Mouse (Mus musculus): Measurements from ENCODE around the gene Cby1. TPM values are rescaled to one million over a fixed set of nuclear protein-coding genes. Genes with fewer than 3 reads are reported as not detected.

The Cby1 gene
- total RNA-seq, 2 experiments from 2014 or later = 19.0 to 65.2 TPM

DNA sequence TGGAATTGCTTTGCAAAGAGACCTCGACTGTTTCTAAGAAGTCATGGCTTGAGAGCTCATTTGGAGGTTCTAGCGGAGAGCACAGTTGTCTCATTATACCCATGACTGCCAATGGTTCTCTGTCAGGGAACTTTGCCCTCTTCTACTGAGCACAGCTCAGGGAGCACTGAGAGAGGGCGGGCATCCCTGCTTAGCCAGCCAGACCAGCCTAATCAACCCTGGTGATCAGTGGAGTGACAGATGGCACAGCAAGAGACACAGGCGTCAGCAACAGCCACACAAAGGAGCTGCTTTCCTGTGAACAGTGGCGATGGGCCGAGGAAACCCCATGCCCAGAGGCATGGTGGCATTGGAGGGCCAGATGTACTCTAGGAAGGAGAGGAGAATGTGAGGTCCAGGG, 38.0 kb downstream of the Cby1 start:
- no peak for ATAC-seq (replicated peaks; ENCODE audit: poor library complexity)

DNA sequence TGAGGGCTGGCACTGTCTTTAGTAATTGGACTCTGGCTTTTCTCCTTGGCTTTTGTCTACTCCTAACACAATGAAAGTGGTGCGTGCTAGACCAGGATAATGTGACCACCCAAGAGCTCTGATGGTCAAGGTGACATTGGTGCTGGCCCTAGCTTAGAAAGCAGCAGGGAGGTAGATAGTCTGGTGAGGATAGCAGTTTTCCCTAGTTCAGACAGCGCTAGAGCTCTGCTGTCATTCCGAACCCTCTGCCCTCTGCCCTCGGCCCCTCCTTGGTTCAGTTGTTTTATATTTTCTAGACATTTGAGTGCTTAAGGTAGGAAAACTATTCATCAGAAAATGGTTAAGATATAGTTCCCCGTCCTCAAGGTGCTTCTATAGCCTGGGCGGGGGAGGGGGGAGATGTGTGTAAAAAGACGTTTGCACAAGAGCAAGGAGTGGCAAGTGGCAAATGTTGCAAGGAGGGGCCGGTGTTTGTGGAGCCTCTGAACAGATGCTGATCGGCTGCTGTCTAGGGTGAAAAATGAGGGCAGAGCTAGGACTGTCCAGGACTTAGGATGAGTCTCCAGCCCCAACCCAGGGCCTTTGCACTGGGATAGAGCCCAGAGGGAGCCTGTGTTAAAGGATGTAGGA, 38.7 kb downstream of the Cby1 start:
- no peak for ATAC-seq (replicated peaks; ENCODE audit: poor library complexity)

DNA sequence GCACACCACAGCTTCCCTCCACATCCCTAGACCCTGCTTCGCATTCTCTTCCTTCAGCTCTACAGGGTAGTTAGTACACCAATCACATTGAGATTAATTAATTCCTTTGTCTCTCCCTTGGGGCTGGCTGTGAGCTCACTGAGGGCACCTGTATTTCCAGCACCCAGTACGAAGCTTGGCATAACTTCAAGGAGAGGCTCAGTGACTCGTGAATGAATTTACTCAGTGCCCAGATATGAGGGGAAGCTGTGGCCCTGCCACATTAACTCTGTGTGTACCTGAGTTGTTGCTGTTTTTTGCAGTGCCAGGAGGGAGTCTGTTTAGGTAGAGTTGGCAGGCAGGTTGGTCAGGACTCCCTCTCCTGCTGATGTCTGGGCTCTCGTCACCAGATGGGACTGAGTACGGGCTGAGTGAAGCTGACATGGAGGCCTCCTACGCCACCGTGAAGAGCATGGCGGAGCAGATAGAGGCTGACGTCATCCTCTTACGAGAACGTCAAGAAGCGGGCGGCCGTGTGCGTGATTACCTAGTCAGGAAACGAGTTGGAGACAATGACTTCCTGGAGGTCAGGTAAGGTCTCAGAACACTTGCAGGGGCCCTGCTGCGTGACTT, 47.7 kb downstream of the Cby1 start:
- no peak for ATAC-seq (replicated peaks; ENCODE audit: poor library complexity)

DNA sequence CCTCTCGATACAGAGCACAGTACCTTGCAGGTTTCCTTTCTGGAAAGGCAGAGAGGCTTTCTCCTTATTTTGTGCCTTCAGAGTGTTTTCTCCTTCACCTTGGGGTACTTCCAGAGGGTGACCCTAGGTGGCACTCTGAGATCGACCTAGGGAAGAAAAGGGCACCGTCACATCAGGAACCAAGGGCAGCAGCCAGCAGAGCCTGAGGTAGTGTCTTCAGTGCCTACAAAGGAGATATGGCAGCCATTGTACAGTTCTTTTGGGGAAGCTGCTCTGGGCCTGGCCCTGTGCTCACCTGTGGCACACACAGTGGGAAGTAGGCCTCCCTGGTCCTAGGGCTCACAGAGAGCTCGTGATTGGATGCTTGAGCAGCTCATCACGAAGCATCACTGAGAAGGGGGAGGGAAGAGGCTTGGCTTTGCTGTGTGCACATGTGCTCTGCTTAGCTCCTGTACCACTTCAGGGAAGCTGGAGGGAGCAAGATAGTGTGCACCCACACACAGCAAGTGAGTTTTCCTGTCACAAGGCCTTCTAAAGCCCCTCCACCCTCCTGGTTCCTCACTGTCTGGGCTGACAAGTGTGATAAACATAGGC, 49.3 kb downstream of the Cby1 start:
- peak; percentile 65 for ATAC-seq (replicated peaks; ENCODE audit: poor library complexity)

DNA sequence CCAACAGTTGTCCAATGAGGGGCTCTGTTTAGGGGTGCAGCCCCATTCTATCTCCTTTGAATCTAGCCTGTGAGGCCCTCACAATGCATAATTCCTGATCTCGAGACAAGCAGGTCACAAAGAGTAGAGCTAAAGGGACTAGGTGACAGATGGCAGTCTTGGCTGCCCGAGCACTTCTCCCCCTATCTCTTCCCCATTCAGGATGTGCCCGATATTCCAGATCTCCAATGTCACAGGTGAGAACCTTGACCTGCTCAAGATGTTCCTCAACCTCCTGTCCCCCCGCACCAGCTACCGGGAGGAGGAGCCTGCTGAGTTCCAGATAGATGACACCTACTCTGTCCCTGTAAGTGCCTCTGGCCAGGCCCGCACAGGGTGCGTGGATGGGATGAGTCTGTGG, 56.6 kb downstream of the Cby1 start:
- no peak for ATAC-seq (replicated peaks; ENCODE audit: poor library complexity)

DNA sequence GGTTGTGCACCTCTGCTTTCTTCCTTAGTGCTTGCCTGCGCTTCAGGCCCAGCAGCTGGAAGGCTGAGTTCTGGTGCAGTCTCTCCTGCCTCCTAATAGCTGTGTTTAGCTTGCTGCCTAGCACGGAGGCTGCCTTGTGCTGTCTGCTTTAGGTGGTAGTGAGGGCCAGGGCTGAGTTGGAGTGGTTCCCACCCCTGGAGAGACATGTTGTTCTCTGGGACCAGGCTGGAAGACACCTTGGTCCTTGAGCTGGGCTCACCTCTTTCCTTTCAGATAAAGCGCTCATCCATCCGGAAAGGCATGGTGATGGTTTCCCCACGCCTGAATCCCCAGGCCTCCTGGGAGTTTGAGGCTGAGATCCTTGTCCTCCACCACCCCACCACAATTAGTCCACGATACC, 57.7 kb downstream of the Cby1 start:
- no peak for ATAC-seq (replicated peaks; ENCODE audit: poor library complexity)

Other genes with a start within 250 kb of the Cby1 start
- gene Csnk1e, start 203.6 kb upstream of the Cby1 start, total RNA-seq (2015) = 32.0 and 45.6 TPM in 2 replicates
- gene Csnk1e, start 203.6 kb upstream of the Cby1 start, total RNA-seq (2017) = 29.1 and 30.7 TPM in 2 replicates
- gene Kcnj4, start 154.0 kb upstream of the Cby1 start, total RNA-seq (2015) = not detected in 2 replicates
- gene Kcnj4, start 154.0 kb upstream of the Cby1 start, total RNA-seq (2017) = not detected in 2 replicates
- gene Kdelr3, start 142.8 kb upstream of the Cby1 start, total RNA-seq (2015) = 0.12 TPM in 1 of 2 replicates, not detected in the other
- gene Kdelr3, start 142.8 kb upstream of the Cby1 start, total RNA-seq (2017) = 0.21 and 0.30 TPM in 2 replicates
- gene Ddx17, start 112.5 kb upstream of the Cby1 start, total RNA-seq (2015) = 87.0 and 97.1 TPM in 2 replicates
- gene Ddx17, start 112.5 kb upstream of the Cby1 start, total RNA-seq (2017) = 129 and 165 TPM in 2 replicates
- 3.4 and 3.5 TPM in 2 replicates for gene Dmc1, start 54.1 kb upstream of the Cby1 start, total RNA-seq (2015)
- gene Dmc1, start 54.1 kb upstream of the Cby1 start, total RNA-seq (2017) = 2.9 and 4.0 TPM in 2 replicates
- 0.61 and 1.5 TPM in 2 replicates for gene Fam227a, start 243 bp upstream of the Cby1 start, total RNA-seq (2015)
- gene Fam227a, start 243 bp upstream of the Cby1 start, total RNA-seq (2017) = 0.92 and 1.4 TPM in 2 replicates
- gene Tomm22, start 11.7 kb downstream of the Cby1 start, total RNA-seq (2015) = 197 and 207 TPM in 2 replicates
- 85.1 and 112 TPM in 2 replicates for gene Tomm22, start 11.7 kb downstream of the Cby1 start, total RNA-seq (2017)
- 16.0 and 18.9 TPM in 2 replicates for gene Josd1, start 28.7 kb downstream of the Cby1 start, total RNA-seq (2015)
- gene Josd1, start 28.7 kb downstream of the Cby1 start, total RNA-seq (2017) = 25.1 and 26.2 TPM in 2 replicates
- gene Gtpbp1, start 31.6 kb downstream of the Cby1 start, total RNA-seq (2015) = 31.0 and 34.5 TPM in 2 replicates
- 48.2 and 58.6 TPM in 2 replicates for gene Gtpbp1, start 31.6 kb downstream of the Cby1 start, total RNA-seq (2017)
- 83.4 and 84.0 TPM in 2 replicates for gene Sun2, start 83.3 kb downstream of the Cby1 start, total RNA-seq (2015)
- gene Sun2, start 83.3 kb downstream of the Cby1 start, total RNA-seq (2017) = 225 and 233 TPM in 2 replicates
- 15.9 and 16.2 TPM in 2 replicates for gene Dnal4, start 118.7 kb downstream of the Cby1 start, total RNA-seq (2015)
- 12.2 and 12.5 TPM in 2 replicates for gene Dnal4, start 118.7 kb downstream of the Cby1 start, total RNA-seq (2017)
- gene Nptxr, start 145.6 kb downstream of the Cby1 start, total RNA-seq (2015) = 0.15 and 0.20 TPM in 2 replicates
- gene Nptxr, start 145.6 kb downstream of the Cby1 start, total RNA-seq (2017) = 0.14 and 0.17 TPM in 2 replicates
- gene Npcd, start 175.0 kb downstream of the Cby1 start, total RNA-seq (2015) = 0.51 TPM in 1 of 2 replicates, not detected in the other
- gene Npcd, start 175.0 kb downstream of the Cby1 start, total RNA-seq (2017) = 0.34 TPM in 1 of 2 replicates, not detected in the other
- 5.9 and 6.1 TPM in 2 replicates for gene Cbx6, start 175.5 kb downstream of the Cby1 start, total RNA-seq (2015)
- gene Cbx6, start 175.5 kb downstream of the Cby1 start, total RNA-seq (2017) = 7.5 and 11.5 TPM in 2 replicates
- gene Apobec3, start 232.5 kb downstream of the Cby1 start, total RNA-seq (2015) = 167 and 177 TPM in 2 replicates
- gene Apobec3, start 232.5 kb downstream of the Cby1 start, total RNA-seq (2017) = 159 and 166 TPM in 2 replicates